Mouse (Mus musculus): ENCODE measurements around the gene Ntng1.

DNA sequence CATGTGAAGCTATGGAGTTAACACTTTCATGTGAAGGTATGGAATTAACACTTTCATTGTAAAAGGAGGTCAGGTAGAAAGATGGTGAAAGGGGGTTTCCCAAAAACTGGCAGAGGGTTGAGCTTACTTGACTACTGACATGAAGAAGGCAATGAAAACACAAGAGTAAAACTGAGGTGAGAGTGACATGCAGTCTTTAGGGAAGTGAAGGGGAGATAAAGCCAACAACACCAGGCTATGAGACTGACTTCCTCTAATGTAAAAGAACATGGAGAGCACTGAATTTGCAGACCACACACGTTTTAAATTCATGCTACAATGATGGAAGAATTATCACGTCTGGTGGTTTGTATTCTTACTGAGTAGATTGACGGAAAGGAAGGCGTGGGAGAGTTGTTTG lies 168.7 kb downstream of the Ntng1 start:
- TF ChIP-seq USF1 (IDR thresholded peaks at IDR 0.05; ENCODE audit: low read depth) (no peak), CTCF (IDR thresholded peaks at IDR 0.05; ENCODE audit: control insufficient read depth, insufficient read depth, insufficient read length) (no peak), MYOD1 (IDR thresholded peaks at IDR 0.05; ENCODE audit: control insufficient read depth, insufficient read length, low read depth) (no peak), MYOG (IDR thresholded peaks at IDR 0.05; ENCODE audit: control insufficient read depth, extremely low read depth, insufficient read length) (no peak), MAX (IDR thresholded peaks at IDR 0.05) (no peak), CEBPB (IDR thresholded peaks at IDR 0.05; ENCODE audit: low read depth) (no peak)
